Comparison of ENCODE assay signal across 8 mouse cellular contexts in the genomic region with DNA sequence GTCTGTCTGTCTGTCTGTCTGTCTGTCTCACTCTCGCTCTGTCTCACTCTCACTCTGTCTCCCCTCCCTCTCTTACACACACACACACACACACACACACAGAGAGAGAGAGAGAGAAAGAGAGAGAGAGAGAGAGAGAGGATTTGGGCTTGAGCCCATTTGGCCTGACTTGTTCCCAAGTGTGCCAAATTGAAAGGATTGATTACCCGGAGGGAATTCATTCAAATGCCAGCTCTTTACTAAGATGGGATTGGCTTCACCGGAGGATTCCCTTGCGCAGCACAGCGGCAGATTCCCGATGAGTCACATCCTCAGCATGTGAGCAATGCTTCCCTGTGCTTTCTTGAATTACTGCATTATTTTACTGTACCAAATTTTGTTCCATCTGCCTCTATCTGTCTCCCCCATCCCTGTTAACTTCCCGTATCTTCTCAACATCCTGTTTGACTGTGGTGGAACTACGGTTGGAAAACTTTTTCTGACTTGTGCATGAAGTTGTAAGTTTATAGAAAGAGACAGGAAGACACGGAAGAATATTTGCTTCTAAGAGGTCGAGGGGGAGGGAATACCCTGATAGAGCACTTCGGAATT.
A peak's percentile ranks its signal among the peaks of the same experiment; 100 is the strongest.
DNase-seq lines count a peak whose midpoint lies in the region; ATAC-seq and TF ChIP-seq lines count a peak whose summit lies in the region.

No protein-coding gene starts in this region.

- ATAC-seq in embryonic facial prominence, embryonic 15.5 days (ENCODE audit: insufficient number of reproducible peaks, low FRiP score, low TSS enrichment, low read depth) = 0 out of 2 replicates have a peak, but pooled peaks have one; percentile 47

- H3K4me3 ChIP-seq in embryonic facial prominence, embryonic 15.5 days (replicated peaks) = no peak overlapping the region
- no peak overlapping the region for H3K4me3 ChIP-seq in kidney, adult 2 months (ENCODE audit: insufficient read depth, low read depth, low read length)

- no peak for TF ChIP-seq CTCF in kidney, adult 2 months (conservative IDR thresholded peaks at IDR 0.05; ENCODE audit: insufficient read depth, insufficient read length, low read depth, low read length)

- no peaks in the 10 kb centered on the region for H3K27me3 ChIP-seq in embryonic facial prominence, embryonic 15.5 days
- H3K27me3 ChIP-seq in kidney, adult 2 months (replicated peaks; ENCODE audit: control insufficient read depth, insufficient read depth, low read length) = no peaks in the 10 kb centered on the region

- no peaks in the 10 kb centered on the region for H3K36me3 ChIP-seq in embryonic facial prominence, embryonic 15.5 days
- no peaks in the 10 kb centered on the region for H3K36me3 ChIP-seq in kidney, adult 2 months (ENCODE audit: control insufficient read depth, insufficient read depth, low read length)

- H3K4me2 ChIP-seq in embryonic facial prominence, embryonic 15.5 days (replicated peaks) = 0 out of 2 replicates have a peak overlapping the region, but pooled peaks have one; percentile 3

- intact Hi-C loops in left cerebral cortex, postnatal 4 days (cut with DNase I) = no loop called here

- H3K4me1 ChIP-seq in embryonic facial prominence, embryonic 15.5 days = no peaks in the 10 kb centered on the region; the same call in 1 of the 2 replicates
- H3K4me1 ChIP-seq in kidney, adult 2 months (ENCODE audit: control insufficient read depth, insufficient read depth, low read length) = no peaks in the 10 kb centered on the region

- peak; percentile 8 to 45 for DNase-seq in adrenal gland, adult (ENCODE audit: inconsistent age in 2 of 2, low spot score in 1 of 2)
- no peak for DNase-seq in adrenal gland, adult 8-10 months
- DNase-seq in kidney, postnatal 36 days = peak; percentile 3 to 10
- no peak for DNase-seq in kidney, postnatal 14 days
- peak; percentile 42 for DNase-seq in left cerebral cortex, postnatal 4 days
- no peak for DNase-seq in kidney, adult 9 months
- DNase-seq in kidney, adult 2 months = no peak

- H3K9ac ChIP-seq in embryonic facial prominence, embryonic 15.5 days = no peak overlapping the region

- peak overlapping the region; percentile 25; the same call in 1 of the 2 replicates for H3K27ac ChIP-seq in embryonic facial prominence, embryonic 15.5 days (replicated peaks)
- no peak overlapping the region for H3K27ac ChIP-seq in kidney, adult 2 months (ENCODE audit: insufficient read depth, low read depth, low read length)

- WGBS in embryonic facial prominence, embryonic 15.5 days = 31% methylated on average over 11 of the region's 11 CpGs
- WGBS in kidney, adult 2 months = 60% methylated on average over 11 of the region's 11 CpGs

- no peak for TF ChIP-seq POLR2A in kidney, adult 2 months (IDR thresholded peaks at IDR 0.05; ENCODE audit: low read depth, low read length)

- no peaks in the 10 kb centered on the region for H3K9me3 ChIP-seq in embryonic facial prominence, embryonic 15.5 days (replicated peaks)

Comparison
In these comparisons a context has a peak if more than half of its experiments do, and no peak if none do; other contexts are left out.
1. DNase-seq: peak in adrenal gland, adult (2 of 2), kidney, postnatal 36 days (2 of 2) and left cerebral cortex, postnatal 4 days (single experiment); none in adrenal gland, adult 8-10 months (single experiment), kidney, postnatal 14 days (single experiment), kidney, adult 9 months (single experiment) and kidney, adult 2 months (single experiment).